Mouse (Mus musculus) embryonic facial prominence, embryonic 10.5 days (tissue): Measurements from ENCODE around the gene Clptm1. TPM values are rescaled to one million over a fixed set of nuclear protein-coding genes. Genes with fewer than 3 reads are reported as not detected.
"Not testable (repeated sequence)": the region's sequence is repeated elsewhere in the genome, so short reads cannot be mapped to it uniquely, and the experiment has no call there.

Experiments used
- DNase-seq: peaks from one replicate; pipeline ENCODE4 v3.0.0-alpha.2; 2017; ENCODE audit warnings: low spot score
- H3K27ac ChIP-seq: fragments of 300-500 bp; sonication (generic); replicated peaks from 2 replicates; pipeline ENCODE4 v1.5.1; 2016; ENCODE audit warnings: mild to moderate bottlenecking
- H3K27me3 ChIP-seq: fragments of 300-500 bp; sonication (generic); replicated peaks from 2 replicates; pipeline ENCODE4 v1.6.1; 2016; ENCODE audit warnings: low read depth, mild to moderate bottlenecking; ENCODE audit not compliant: poor library complexity, severe bottlenecking
- H3K36me3 ChIP-seq: fragments of 300-500 bp; sonication (generic); replicated peaks from 2 replicates; pipeline ENCODE4 v1.6.1; 2016; ENCODE audit warnings: mild to moderate bottlenecking, moderate library complexity
- H3K4me1 ChIP-seq: fragments of 300-500 bp; sonication (generic); 2 replicates; pipeline ENCODE4 v1.6.1; 2016
- H3K4me3 ChIP-seq: fragments of 300-500 bp; sonication (generic); 2 replicates; pipeline ENCODE4 v1.5.1; 2016; ENCODE audit warnings: mild to moderate bottlenecking, moderate library complexity
- H3K9me3 ChIP-seq: fragments of 300-500 bp; sonication (generic); 2 replicates; pipeline ENCODE4 v1.6.1; 2016; ENCODE audit warnings: mild to moderate bottlenecking
- WGBS: fragments of 180-500 bp; shearing (Covaris S2); methylation state at CpG from one replicate; pipeline ENCODE4 v1.1.7; 2016; 5-methylcytosine and 5-hydroxymethylcytosine counted together
- polyA plus RNA-seq: library from polyadenylated mRNA; unstranded; fragments of >200 nt; fragmentation: Nextera tagmentation; extraction: Ambion mirVana; gene quantifications from 2 replicates; pipeline ENCODE4 v1.2.1, GENCODE M21; 2016

Gene Clptm1
- polyA plus RNA-seq, 1 experiment from 2014 or later = 82.7 TPM

- no peaks in the 10 kb centered on the region for H3K9me3 ChIP-seq
- H3K4me1 ChIP-seq = peaks cover 6% of the 10 kb centered on the region
- H3K4me3 ChIP-seq = no peak overlapping the region
- no peaks in the 10 kb centered on the region for H3K36me3 ChIP-seq
- DNase-seq = no peak
- WGBS = 85% methylated on average over 12 of the region's 12 CpGs
- H3K27me3 ChIP-seq = peaks cover 12% of the 10 kb centered on the region
- H3K27ac ChIP-seq = no peak overlapping the region
These were observed 49.7 kb downstream of the Clptm1 start for GRCm38 (mm10) chr7:19615036-19615577.

DNA sequence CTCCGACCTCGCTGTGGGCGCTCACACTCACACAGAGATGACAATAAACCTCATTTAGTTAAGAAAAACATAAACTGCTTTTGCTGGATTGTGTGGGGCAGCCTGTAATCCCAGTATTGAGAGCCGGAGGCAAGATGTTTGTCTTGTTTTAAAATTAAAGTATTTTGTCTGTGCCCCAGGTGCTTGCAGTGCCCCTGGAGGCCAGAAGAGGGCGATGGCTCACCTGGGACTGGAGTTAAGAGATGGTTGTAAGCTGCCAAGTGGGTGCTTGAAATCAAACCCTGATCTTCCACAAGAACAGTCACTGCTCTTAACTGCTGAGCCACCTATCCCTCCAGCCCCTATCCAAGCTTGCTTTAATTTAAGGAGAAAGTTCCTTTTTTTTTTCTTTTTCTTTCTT lies 53.9 kb downstream of the Clptm1 start:
- H3K36me3 ChIP-seq = no peaks in the 10 kb centered on the region
- no peak overlapping the region for H3K27ac ChIP-seq
- 75% methylated on average over 5 of the region's 5 CpGs for WGBS
- no peaks in the 10 kb centered on the region for H3K27me3 ChIP-seq
- H3K4me3 ChIP-seq = no peak overlapping the region
- no peaks in the 10 kb centered on the region for H3K4me1 ChIP-seq
- DNase-seq = no peak
- H3K9me3 ChIP-seq = no peaks in the 10 kb centered on the region

DNA sequence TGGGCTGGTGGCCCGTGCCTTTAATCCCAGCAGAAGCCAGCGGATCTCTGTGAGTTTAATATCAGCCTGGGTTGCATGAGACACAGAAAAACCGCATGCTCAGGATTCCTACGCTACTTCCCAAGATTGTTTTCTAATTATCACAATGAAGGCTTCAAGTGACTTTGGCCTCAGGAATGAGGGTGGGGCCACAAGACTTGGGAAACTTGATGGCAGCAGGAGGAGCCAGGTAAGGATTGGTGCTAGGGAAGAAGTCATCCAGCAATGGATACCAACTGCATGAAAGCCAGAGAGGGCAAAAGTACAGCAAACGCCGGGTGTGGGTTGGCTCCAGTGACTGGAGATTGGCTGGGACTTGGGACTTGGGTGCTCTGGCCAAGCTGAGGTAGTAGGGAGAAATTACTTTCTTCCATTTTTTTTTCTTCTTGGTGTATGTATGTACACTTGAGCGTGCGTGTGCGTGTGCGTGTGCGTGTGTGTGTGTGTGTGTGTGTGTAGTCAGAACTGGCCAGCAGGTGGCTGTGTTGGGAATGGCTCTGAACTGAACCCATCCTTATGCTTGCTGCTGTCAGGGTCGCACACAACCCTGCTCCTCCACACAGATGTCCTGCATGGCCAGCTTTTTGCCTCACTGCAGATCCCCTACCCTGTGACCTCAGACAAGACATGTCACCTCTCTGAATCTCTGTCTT lies 55.0 kb downstream of the Clptm1 start:
- Histone ChIP-seq H3K4me1 (no peaks in the 10 kb centered on the region), H3K27me3 (no peaks in the 10 kb centered on the region), H3K9me3 (no peaks in the 10 kb centered on the region), H3K36me3 (no peaks in the 10 kb centered on the region), H3K4me3 (no peak overlapping the region), H3K27ac (no peak overlapping the region)
- no peak for DNase-seq
- WGBS = 92% methylated on average over 12 of the region's 12 CpGs

- WGBS = 84% methylated on average over 5 of the region's 5 CpGs
- DNase-seq = no peak
- H3K4me1 ChIP-seq = peaks cover 16% of the 10 kb centered on the region
- peaks cover 5% of the 10 kb centered on the region for H3K36me3 ChIP-seq
- H3K27ac ChIP-seq = no peak overlapping the region
- no peaks in the 10 kb centered on the region for H3K27me3 ChIP-seq
- no peaks in the 10 kb centered on the region for H3K9me3 ChIP-seq
- H3K4me3 ChIP-seq = no peak overlapping the region
These were observed 57.5 kb downstream of the Clptm1 start for GRCm38 (mm10) chr7:19607291-19607690.

- peak overlapping the region; percentile 100 for H3K4me3 ChIP-seq
- not testable (repeated sequence) for H3K9me3 ChIP-seq, DNase-seq, H3K27me3 ChIP-seq
- WGBS = 58% methylated on average over 10 of the region's 10 CpGs
- peaks cover 24% of the 10 kb centered on the region for H3K4me1 ChIP-seq
- peaks cover 30% of the 10 kb centered on the region for H3K36me3 ChIP-seq
- H3K27ac ChIP-seq = peak overlapping the region; percentile 95
These were observed 60.1 kb downstream of the Clptm1 start for GRCm38 (mm10) chr7:19604606-19605214.

DNA sequence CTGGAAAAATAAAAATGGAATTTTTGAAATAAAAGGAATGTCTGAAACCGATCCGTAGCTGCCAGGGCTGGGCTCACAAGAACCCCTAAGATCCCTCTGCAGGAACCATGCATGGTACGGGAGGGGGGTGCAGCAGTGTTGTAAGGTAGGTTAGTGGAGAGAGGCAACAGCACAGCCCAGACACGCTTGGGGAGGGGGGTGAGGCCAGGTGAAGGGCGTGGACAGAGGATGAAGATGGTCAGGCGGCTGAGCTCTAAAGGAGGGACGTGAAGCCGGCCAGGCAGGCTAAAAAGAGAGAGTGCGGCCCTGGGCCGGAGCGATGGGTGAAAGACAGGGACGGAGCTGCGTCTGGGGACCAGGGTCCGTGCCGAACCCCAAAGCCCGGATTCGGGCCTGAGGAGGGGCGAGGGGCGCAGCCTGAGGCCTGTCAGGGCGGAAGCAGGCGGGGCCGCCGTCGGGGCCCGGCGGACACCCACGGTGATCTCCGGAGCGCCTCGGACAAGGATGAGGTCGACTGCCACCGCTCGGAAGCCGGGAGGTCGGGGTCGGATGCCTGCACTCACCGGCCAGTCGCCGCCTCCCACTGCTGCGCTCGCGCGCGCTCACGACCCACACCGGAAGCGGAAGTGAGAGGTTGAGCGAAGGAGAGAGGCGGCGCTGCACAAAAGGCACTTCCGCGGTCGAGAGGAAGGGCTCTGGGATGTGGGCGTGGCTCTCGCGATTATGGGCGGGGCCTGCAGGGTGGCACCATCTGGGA lies 60.8 kb downstream of the Clptm1 start, which contains the start of gene Clasrp:
Clasrp (minus strand) TSS at position 638 of the 757 bp plus-strand sequence.
- 2% methylated on average over 57 of the region's 57 CpGs for WGBS
- peak; percentile 96 for DNase-seq
- Histone ChIP-seq H3K36me3 (peaks cover 37% of the 10 kb centered on the region), H3K4me3 (peak within 1 kb of the TSS; percentile 100), H3K4me1 (peaks cover 24% of the 10 kb centered on the region), H3K9me3 (no peaks in the 10 kb centered on the region), H3K27me3 (no peaks in the 10 kb centered on the region), H3K27ac (peak within 1 kb of the TSS; percentile 95)

DNA sequence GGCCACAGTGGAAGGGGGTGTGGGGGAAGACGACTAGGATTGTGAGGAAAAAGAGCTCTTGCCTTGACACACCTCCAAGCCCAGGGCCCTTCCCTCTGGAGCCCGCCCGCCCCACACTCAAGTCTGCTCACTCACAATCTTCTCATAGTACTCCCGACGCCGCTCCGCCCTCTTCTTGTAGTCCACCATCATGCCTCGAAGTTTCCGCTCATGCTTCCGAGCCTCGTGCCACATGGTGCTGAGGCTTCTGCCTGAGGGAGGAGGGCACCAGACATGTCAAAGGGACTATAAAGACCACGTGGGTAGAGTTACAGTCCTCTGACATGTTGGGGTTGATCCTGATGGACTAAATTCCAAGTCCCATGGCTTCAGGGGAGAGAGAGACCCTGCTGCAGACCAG lies 61.8 kb downstream of the Clptm1 start:
- WGBS = 84% methylated on average over 12 of the region's 12 CpGs
- H3K27ac ChIP-seq = no peak overlapping the region
- H3K9me3 ChIP-seq = no peaks in the 10 kb centered on the region
- H3K4me3 ChIP-seq = peak overlapping the region; percentile 100
- DNase-seq = no peak
- H3K36me3 ChIP-seq = peaks cover 47% of the 10 kb centered on the region
- no peaks in the 10 kb centered on the region for H3K27me3 ChIP-seq
- H3K4me1 ChIP-seq = peaks cover 24% of the 10 kb centered on the region

GRCm38 (mm10) chr7:19600562-19600961 lies 64.3 kb downstream of the Clptm1 start:
- Histone ChIP-seq H3K36me3 (peaks cover 67% of the 10 kb centered on the region), H3K27ac (no peak overlapping the region), H3K4me1 (peaks cover 24% of the 10 kb centered on the region), H3K4me3 (no peak overlapping the region), H3K27me3 (no peaks in the 10 kb centered on the region), H3K9me3 (no peaks in the 10 kb centered on the region)
- no peak for DNase-seq
- 69% methylated on average over 5 of the region's 5 CpGs for WGBS

DNA sequence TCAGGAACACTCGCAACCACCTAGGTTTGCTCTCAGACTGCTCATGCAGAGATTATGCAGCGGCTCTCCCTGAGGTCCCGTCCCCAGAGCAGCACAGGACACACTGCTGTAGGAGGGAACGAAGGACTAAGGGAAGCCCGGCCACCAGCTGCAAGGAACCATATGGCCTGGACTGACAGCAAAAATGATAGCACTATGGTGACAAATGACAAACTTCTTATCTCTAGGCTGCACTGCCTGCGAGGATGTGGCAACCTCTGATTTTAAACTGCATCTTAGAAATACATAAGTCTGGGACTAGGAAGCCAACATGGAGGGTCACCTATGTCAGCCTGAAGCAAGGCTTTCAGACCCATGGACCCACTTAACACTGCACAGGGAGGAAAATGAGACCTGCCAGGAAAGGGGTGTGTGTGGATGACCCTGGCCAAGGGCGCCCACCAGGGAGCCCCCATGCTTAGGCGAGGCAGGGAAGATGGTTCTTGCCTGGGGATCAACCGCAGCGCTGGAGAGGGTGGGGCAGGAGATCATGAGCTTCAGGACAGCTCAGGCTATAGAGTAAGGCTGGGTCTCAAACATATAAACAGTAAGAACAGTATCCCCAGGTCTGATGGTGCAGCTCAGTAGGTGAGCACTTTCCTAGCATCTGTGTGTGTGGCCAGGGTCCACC lies 71.6 kb downstream of the Clptm1 start:
- no peak for DNase-seq
- 90% methylated on average over 10 of the region's 10 CpGs for WGBS
- peaks cover 95% of the 10 kb centered on the region for H3K36me3 ChIP-seq
- H3K9me3 ChIP-seq = no peaks in the 10 kb centered on the region
- H3K27me3 ChIP-seq = no peaks in the 10 kb centered on the region
- no peak overlapping the region for H3K27ac ChIP-seq
- H3K4me1 ChIP-seq = no peaks in the 10 kb centered on the region
- no peak overlapping the region for H3K4me3 ChIP-seq

- no peak overlapping the region for H3K27ac ChIP-seq
- WGBS = 69% methylated on average over 3 of the region's 3 CpGs
These were observed 74.9 kb downstream of the Clptm1 start for GRCm38 (mm10) chr7:19589917-19590316.

DNA sequence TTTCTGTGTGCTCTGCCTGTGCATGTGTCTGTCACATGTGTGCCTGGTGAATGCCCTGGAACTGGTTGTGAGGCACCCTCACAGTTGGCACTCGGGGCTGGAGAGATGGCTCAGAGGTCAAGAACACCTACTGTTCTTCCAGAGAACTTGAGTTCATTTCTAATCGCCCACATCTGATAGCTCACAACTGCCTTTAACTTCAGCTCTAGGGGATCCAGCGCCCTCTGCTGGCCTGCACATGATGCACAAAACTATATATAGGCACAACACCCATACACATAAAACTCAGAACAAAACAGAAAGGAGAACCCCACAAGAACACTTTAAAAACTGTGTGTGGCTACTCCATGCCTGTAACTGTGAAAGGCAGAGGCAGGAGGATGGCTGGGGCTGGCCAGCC lies 75.6 kb downstream of the Clptm1 start:
- no peak overlapping the region for H3K4me3 ChIP-seq
- H3K27me3 ChIP-seq = no peaks in the 10 kb centered on the region
- H3K9me3 ChIP-seq = no peaks in the 10 kb centered on the region
- no peak overlapping the region for H3K27ac ChIP-seq
- 59% methylated on average over 3 of the region's 3 CpGs for WGBS
- DNase-seq = peak; percentile 65
- peaks cover 100% of the 10 kb centered on the region for H3K36me3 ChIP-seq
- no peaks in the 10 kb centered on the region for H3K4me1 ChIP-seq

More at GRCm38 (mm10) chr7:19589917-19590316, 74.9 kb downstream of the Clptm1 start:
- H3K4me1 ChIP-seq = no peaks in the 10 kb centered on the region
- peak; percentile 66 for DNase-seq
- H3K9me3 ChIP-seq = no peaks in the 10 kb centered on the region
- no peak overlapping the region for H3K4me3 ChIP-seq
- peaks cover 100% of the 10 kb centered on the region for H3K36me3 ChIP-seq
- no peaks in the 10 kb centered on the region for H3K27me3 ChIP-seq

DNA sequence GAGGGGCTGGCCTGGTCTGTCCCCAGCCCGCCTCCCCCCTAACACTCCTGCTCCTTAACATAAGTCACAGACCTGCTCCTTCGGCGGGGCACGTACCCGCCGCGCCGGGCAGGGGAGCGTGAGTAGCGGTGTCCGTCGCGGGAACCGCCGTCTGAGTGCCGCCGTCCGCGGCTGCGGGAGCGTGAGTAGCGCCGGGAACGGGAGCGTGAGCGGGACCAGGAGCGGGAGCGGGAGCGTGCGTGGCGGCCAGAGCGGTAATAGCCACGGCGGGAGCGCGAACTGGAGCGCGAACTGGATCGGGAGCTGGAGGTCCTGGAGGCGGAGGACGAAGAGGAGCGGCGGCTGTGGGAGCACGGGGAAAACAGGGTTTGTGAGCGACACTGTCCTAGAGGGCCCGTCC lies 78.6 kb downstream of the Clptm1 start:
- H3K9me3 ChIP-seq = no peaks in the 10 kb centered on the region
- 75% methylated on average over 46 of the region's 46 CpGs for WGBS
- peaks cover 100% of the 10 kb centered on the region for H3K36me3 ChIP-seq
- H3K4me1 ChIP-seq = no peaks in the 10 kb centered on the region
- no peak for DNase-seq
- H3K4me3 ChIP-seq = no peak overlapping the region
- no peak overlapping the region for H3K27ac ChIP-seq
- H3K27me3 ChIP-seq = no peaks in the 10 kb centered on the region
